Mouse (Mus musculus): ENCODE results near the gene Gpr18. TPM values are rescaled to one million over a fixed set of nuclear protein-coding genes. Genes with fewer than 3 reads are reported as not detected.

The Gpr18 gene
- polyA plus RNA-seq, 1 experiment from 2014 or later: 0.19 TPM

GRCm38 (mm10) chr14:121957176-121957871, 41.7 kb upstream of the Gpr18 start:
- Histone ChIP-seq H3K36me3 (peaks cover 12% of the 10 kb centered on the region), H3K27ac (no peak overlapping the region), H3K4me3 (no peak overlapping the region), H3K9me3 (replicated peaks) (no peaks in the 10 kb centered on the region), H3K4me1 (peaks cover 8% of the 10 kb centered on the region; the same call in 1 of the 2 replicates), H3K27me3 (ENCODE audit: low read depth, poor library complexity, severe bottlenecking) (no peaks in the 10 kb centered on the region)
- 92% methylated on average over 10 of the region's 10 CpGs for WGBS
- DNase-seq (ENCODE audit: low spot score): no peak

DNA sequence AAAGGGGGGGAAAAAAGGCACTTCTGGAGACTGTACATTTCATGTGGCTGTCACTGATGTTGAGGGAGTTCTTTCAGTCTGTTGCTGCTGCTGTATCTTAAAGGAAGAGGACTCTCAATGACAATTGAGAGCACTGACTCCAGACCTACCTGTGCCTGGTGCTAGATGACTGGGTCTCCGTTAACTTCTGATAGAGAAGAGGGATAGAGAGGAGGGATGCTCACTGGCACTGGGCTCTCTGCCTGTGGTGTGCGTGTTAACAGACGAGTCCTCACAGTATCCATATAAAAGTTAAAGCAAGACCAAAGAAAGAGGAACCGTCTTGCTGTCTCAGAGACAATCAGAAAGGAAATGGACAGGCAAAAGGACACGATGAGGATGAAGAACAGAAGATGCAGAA, 40.7 kb upstream of the Gpr18 start:
- Histone ChIP-seq H3K4me1 (0 out of 2 replicates have a peak, but pooled peaks cover 1% of the 10 kb centered on the region), H3K27ac (no peak overlapping the region), H3K27me3 (ENCODE audit: low read depth, poor library complexity, severe bottlenecking) (no peaks in the 10 kb centered on the region), H3K4me3 (no peak overlapping the region), H3K36me3 (peaks cover 12% of the 10 kb centered on the region), H3K9me3 (replicated peaks) (no peaks in the 10 kb centered on the region)
- WGBS: 93% methylated on average over 5 of the region's 5 CpGs
- DNase-seq (ENCODE audit: low spot score): no peak

DNA sequence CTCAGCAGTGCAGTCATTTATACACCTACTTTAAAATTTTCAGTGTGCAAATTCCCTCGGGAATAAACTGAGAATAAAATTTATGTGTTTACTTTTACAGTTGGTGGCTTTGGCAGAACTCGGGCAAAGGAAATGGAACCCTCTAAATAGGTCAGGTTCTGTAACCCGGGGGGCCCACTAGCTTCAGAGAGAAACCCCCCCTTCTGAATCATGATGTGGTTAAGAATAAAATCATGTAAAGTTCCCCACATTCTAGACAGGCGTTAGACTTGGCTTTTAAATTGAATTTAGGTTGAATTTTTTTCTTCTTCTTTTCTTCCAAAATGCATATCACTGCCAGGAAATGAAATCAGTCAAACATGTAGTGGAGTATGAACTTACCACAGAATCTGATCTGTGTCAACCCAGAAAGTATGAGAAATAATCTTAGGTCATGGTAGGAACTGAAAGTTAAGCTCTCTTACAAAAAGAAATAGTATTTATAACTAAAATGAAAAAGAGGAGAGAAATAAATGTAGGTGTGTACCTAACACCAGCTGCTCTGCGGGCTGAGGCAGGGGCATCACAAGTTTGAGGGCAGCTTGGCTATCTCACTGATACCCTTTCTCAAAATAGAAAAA, 39.7 kb upstream of the Gpr18 start:
- Histone ChIP-seq H3K36me3 (peaks cover 12% of the 10 kb centered on the region), H3K27ac (no peak overlapping the region), H3K4me3 (no peak overlapping the region), H3K4me1 (no peaks in the 10 kb centered on the region), H3K27me3 (ENCODE audit: low read depth, poor library complexity, severe bottlenecking) (no peaks in the 10 kb centered on the region), H3K9me3 (replicated peaks) (no peaks in the 10 kb centered on the region)
- no peak for DNase-seq (ENCODE audit: low spot score)
- 91% methylated on average over 5 of the region's 5 CpGs for WGBS

DNA sequence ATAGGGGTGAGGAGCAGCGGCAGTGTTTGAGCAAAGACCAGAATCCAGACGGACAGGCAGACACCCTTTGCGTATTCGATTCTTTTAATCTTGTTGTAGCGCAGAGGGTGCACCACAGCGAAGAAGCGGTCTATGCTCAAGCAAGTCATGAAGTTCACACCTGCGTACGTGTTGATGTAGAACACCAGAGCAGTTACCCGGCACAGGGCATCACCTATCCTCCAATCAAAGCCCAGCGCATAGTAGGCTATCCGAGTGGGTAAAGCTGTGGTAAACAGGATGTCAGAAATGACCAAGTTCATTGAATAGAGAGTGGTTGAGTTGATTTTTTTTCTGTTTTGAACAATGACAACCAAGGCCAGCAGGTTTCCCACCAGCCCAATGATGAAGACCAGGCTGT, 39.0 kb upstream of the Gpr18 start:
- WGBS: 96% methylated on average over 12 of the region's 12 CpGs
- H3K36me3 ChIP-seq: peaks cover 12% of the 10 kb centered on the region
- DNase-seq (ENCODE audit: low spot score): no peak

GRCm38 (mm10) chr14:121954129-121954528, 38.5 kb upstream of the Gpr18 start:
- Histone ChIP-seq H3K36me3 (peaks cover 12% of the 10 kb centered on the region), H3K4me1 (no peaks in the 10 kb centered on the region), H3K9me3 (replicated peaks) (no peaks in the 10 kb centered on the region), H3K4me3 (no peak overlapping the region), H3K27ac (no peak overlapping the region), H3K27me3 (ENCODE audit: low read depth, poor library complexity, severe bottlenecking) (no peaks in the 10 kb centered on the region)
- 96% methylated on average over 11 of the region's 11 CpGs for WGBS
- no peak for DNase-seq (ENCODE audit: low spot score)

More for the DNA sequence above, 39.0 kb upstream of the Gpr18 start:
- H3K27me3 ChIP-seq (ENCODE audit: low read depth, poor library complexity, severe bottlenecking): no peaks in the 10 kb centered on the region
- no peaks in the 10 kb centered on the region for H3K9me3 ChIP-seq (replicated peaks)
- no peak overlapping the region for H3K27ac ChIP-seq
- no peak overlapping the region for H3K4me3 ChIP-seq
- H3K4me1 ChIP-seq: no peaks in the 10 kb centered on the region

- no peaks in the 10 kb centered on the region for H3K4me1 ChIP-seq
- H3K27me3 ChIP-seq (ENCODE audit: low read depth, poor library complexity, severe bottlenecking): no peaks in the 10 kb centered on the region
- H3K27ac ChIP-seq: no peak overlapping the region
- H3K9me3 ChIP-seq (replicated peaks): no peaks in the 10 kb centered on the region
- no peak overlapping the region for H3K4me3 ChIP-seq
- no peak for DNase-seq (ENCODE audit: low spot score)
- peaks cover 12% of the 10 kb centered on the region for H3K36me3 ChIP-seq
- WGBS: 92% methylated on average over 5 of the region's 5 CpGs
Observed at GRCm38 (mm10) chr14:121952046-121952400, 36.4 kb upstream of the Gpr18 start.

DNA sequence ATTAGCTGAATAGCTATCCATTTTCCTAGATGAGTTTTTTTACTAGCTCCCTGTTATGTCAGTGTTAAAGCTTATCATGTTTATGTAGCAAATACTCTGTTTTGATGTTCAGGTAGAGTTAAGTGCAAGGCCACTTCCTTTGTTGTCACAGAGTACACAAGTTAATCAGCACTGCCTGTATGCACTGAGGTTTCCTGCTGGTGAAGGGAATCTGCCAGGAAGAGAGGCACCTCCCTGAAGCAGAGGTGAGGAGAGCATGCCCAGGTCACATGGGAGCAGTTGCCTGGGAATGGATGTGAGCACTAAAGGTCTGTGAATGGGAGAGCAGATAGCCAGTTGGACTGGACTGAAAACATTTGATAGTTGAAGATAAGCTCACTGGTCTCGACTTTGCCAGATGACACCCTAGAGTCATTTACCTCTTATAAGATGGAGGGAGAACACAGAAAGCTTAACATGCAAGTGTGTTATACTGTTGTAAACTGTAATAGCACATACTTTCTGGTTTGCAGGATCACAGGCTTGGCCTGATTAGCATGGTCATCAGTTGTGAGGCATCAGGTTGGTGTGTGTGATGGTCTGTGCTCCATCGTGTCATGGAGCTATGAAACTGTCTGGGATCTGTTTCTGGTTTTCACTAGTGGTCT, 35.9 kb upstream of the Gpr18 start:
- WGBS: 84% methylated on average over 2 of the region's 2 CpGs
- no peak overlapping the region for H3K27ac ChIP-seq
- H3K4me3 ChIP-seq: no peak overlapping the region
- H3K36me3 ChIP-seq: peaks cover 12% of the 10 kb centered on the region
- H3K27me3 ChIP-seq (ENCODE audit: low read depth, poor library complexity, severe bottlenecking): no peaks in the 10 kb centered on the region
- no peaks in the 10 kb centered on the region for H3K9me3 ChIP-seq (replicated peaks)
- H3K4me1 ChIP-seq: peaks cover 2% of the 10 kb centered on the region; the same call in 1 of the 2 replicates
- no peak for DNase-seq (ENCODE audit: low spot score)

GRCm38 (mm10) chr14:121949897-121950296, 34.3 kb upstream of the Gpr18 start:
- H3K27me3 ChIP-seq (ENCODE audit: low read depth, poor library complexity, severe bottlenecking): no peaks in the 10 kb centered on the region
- no peak for DNase-seq (ENCODE audit: low spot score)
- WGBS: 95% methylated on average over 5 of the region's 5 CpGs
- H3K9me3 ChIP-seq (replicated peaks): no peaks in the 10 kb centered on the region
- no peak overlapping the region for H3K4me3 ChIP-seq
- H3K36me3 ChIP-seq: peaks cover 11% of the 10 kb centered on the region
- peaks cover 2% of the 10 kb centered on the region; the same call in 1 of the 2 replicates for H3K4me1 ChIP-seq
- no peak overlapping the region for H3K27ac ChIP-seq

DNA sequence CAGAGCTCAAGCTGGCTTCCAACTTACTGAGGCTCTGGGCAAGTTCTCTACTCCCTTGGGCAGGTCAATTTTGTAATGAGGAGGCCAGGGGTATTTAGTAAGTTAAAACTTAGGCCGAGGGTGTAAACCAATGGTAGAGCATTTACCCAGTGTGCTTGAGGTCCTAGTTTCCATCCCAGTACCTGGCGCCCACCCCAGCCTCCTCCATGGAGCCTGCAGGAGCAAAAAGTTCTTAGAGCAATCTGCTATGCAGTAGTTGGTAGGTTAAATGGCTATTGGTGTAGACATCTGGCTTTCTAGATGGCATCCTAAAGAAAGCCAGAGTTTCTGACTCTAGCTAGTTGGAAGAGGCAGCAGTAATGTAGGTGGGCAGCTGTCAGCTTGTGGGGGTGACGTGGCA, 33.9 kb upstream of the Gpr18 start:
- no peak overlapping the region for H3K4me3 ChIP-seq
- no peaks in the 10 kb centered on the region for H3K9me3 ChIP-seq (replicated peaks)
- peaks cover 2% of the 10 kb centered on the region; the same call in 1 of the 2 replicates for H3K4me1 ChIP-seq
- no peaks in the 10 kb centered on the region for H3K27me3 ChIP-seq (ENCODE audit: low read depth, poor library complexity, severe bottlenecking)
- DNase-seq (ENCODE audit: low spot score): no peak
- no peak overlapping the region for H3K27ac ChIP-seq
- 94% methylated on average over 3 of the region's 3 CpGs for WGBS
- peaks cover 7% of the 10 kb centered on the region for H3K36me3 ChIP-seq

- Histone ChIP-seq H3K36me3 (no peaks in the 10 kb centered on the region), H3K9me3 (replicated peaks) (no peaks in the 10 kb centered on the region), H3K27me3 (ENCODE audit: low read depth, poor library complexity, severe bottlenecking) (no peaks in the 10 kb centered on the region), H3K4me1 (peaks cover 2% of the 10 kb centered on the region; the same call in 1 of the 2 replicates), H3K4me3 (no peak overlapping the region), H3K27ac (no peak overlapping the region)
- 87% methylated on average over 3 of the region's 3 CpGs for WGBS
- no peak for DNase-seq (ENCODE audit: low spot score)
Observed at GRCm38 (mm10) chr14:121947966-121948365, 32.4 kb upstream of the Gpr18 start.

GRCm38 (mm10) chr14:121947201-121947760, 31.7 kb upstream of the Gpr18 start:
- WGBS: 83% methylated on average over 8 of the region's 8 CpGs
- Histone ChIP-seq H3K27ac (no peak overlapping the region), H3K9me3 (replicated peaks) (no peaks in the 10 kb centered on the region)

DNA sequence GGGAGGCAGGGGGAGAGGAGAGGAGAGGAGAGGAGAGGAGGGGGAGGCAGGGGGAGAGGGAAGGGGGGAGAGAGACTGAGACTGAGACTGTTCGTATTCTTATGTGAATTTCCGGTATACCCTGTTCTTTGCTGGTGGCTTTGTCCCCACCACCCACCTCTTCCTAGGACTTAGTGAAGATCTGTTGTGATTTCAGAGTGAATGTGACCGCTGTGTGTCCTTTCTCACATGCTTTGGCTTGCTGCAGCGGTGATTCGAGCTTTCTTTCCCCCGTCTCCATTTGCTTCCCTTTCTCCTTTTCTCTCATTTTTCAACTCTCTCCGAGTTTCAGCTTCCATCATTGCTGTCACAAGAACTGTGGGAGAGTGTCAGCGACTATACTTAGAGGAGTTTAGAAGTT, 31.1 kb upstream of the Gpr18 start:
- Histone ChIP-seq H3K4me1 (peaks cover 2% of the 10 kb centered on the region; the same call in 1 of the 2 replicates), H3K27ac (no peak overlapping the region), H3K27me3 (ENCODE audit: low read depth, poor library complexity, severe bottlenecking) (no peaks in the 10 kb centered on the region), H3K4me3 (no peak overlapping the region), H3K9me3 (replicated peaks) (no peaks in the 10 kb centered on the region), H3K36me3 (no peaks in the 10 kb centered on the region)
- WGBS: 81% methylated on average over 8 of the region's 8 CpGs
- peak; percentile 26 for DNase-seq (ENCODE audit: low spot score)

More at GRCm38 (mm10) chr14:121947201-121947760, 31.7 kb upstream of the Gpr18 start:
- no peak overlapping the region for H3K4me3 ChIP-seq
- H3K27me3 ChIP-seq (ENCODE audit: low read depth, poor library complexity, severe bottlenecking): no peaks in the 10 kb centered on the region
- peaks cover 2% of the 10 kb centered on the region; the same call in 1 of the 2 replicates for H3K4me1 ChIP-seq
- no peaks in the 10 kb centered on the region for H3K36me3 ChIP-seq
- DNase-seq (ENCODE audit: low spot score): peak; percentile 18

DNA sequence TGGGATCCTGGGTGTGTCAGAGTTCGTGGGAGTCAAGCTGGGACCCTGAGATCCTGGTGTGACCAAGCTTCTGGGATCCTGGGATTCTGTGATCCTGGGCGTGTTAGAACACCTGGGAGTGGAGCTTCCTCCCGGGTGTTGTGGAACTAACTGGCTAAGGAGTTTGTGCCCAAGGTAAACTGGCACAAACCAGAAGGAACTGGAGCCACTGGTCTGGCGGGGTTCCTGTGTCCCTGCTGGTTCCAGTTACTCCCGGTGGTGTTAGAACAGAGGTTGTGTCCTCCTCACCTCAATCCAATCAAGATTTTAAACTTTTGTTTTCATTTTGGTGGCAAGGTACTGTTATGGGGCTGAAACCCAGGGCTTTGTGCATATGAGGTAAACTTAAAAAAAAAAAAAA, 30.6 kb upstream of the Gpr18 start:
- H3K27me3 ChIP-seq (ENCODE audit: low read depth, poor library complexity, severe bottlenecking): no peaks in the 10 kb centered on the region
- H3K4me3 ChIP-seq: no peak overlapping the region
- H3K9me3 ChIP-seq (replicated peaks): no peaks in the 10 kb centered on the region
- DNase-seq (ENCODE audit: low spot score): peak; percentile 26
- no peak overlapping the region for H3K27ac ChIP-seq
- H3K4me1 ChIP-seq: peaks cover 2% of the 10 kb centered on the region; the same call in 1 of the 2 replicates
- no peaks in the 10 kb centered on the region for H3K36me3 ChIP-seq
- 79% methylated on average over 5 of the region's 5 CpGs for WGBS

Data from limb, embryonic 10.5 days (tissue).